Mouse (Mus musculus) midbrain, embryonic 16.5 days (tissue): ENCODE data around the gene Rapgef1. TPM values are rescaled to one million over a fixed set of nuclear protein-coding genes. Genes with fewer than 3 reads are reported as not detected.

Experiments
- ATAC-seq: fragments of 200-750 bp; cut with Nextera tagmentation; 2 replicates; pipeline ENCODE4 v1.8.0; 2017; ENCODE audit warnings: moderate TSS enrichment
- H3K27ac ChIP-seq: fragments of 300-500 bp; sonication (generic); 2 replicates; pipeline ENCODE4 v1.5.1; 2014; ENCODE audit warnings: mild to moderate bottlenecking, low read length, mixed read lengths
- H3K27me3 ChIP-seq: fragments of 300-500 bp; sonication (generic); 2 replicates; pipeline ENCODE4 v1.6.1; 2014; ENCODE audit warnings: low read depth, low read length, mixed read lengths; ENCODE audit not compliant: control insufficient read depth, insufficient read depth
- H3K36me3 ChIP-seq: fragments of 300-500 bp; sonication (generic); 2 replicates; pipeline ENCODE4 v1.6.1; 2014; ENCODE audit warnings: mild to moderate bottlenecking, low read length, moderate library complexity, mixed read lengths; ENCODE audit not compliant: control insufficient read depth, insufficient read depth
- H3K4me1 ChIP-seq: fragments of 300-500 bp; sonication (generic); 2 replicates; pipeline ENCODE4 v1.6.1; 2014; ENCODE audit warnings: mild to moderate bottlenecking, low read length, mixed read lengths; ENCODE audit not compliant: control insufficient read depth, insufficient read depth
- H3K4me2 ChIP-seq: fragments of 300-500 bp; sonication (generic); 2 replicates; pipeline ENCODE4 v1.6.1; 2014; ENCODE audit warnings: mild to moderate bottlenecking, low read length, mixed read lengths
- H3K4me3 ChIP-seq: fragments of 300-500 bp; sonication (generic); 2 replicates; pipeline ENCODE4 v1.5.1; 2014; ENCODE audit warnings: low read depth, mild to moderate bottlenecking, low read length, moderate library complexity, mixed read lengths
- H3K9ac ChIP-seq: fragments of 300-500 bp; sonication (generic); 2 replicates; pipeline ENCODE4 v1.6.1; 2014; ENCODE audit warnings: low read depth, low read length, mixed read lengths
- H3K9me3 ChIP-seq: fragments of 300-500 bp; sonication (generic); replicated peaks from 2 replicates; pipeline ENCODE4 v1.6.1; 2014; ENCODE audit warnings: mild to moderate bottlenecking, low read length, mixed read lengths; ENCODE audit not compliant: control insufficient read depth, poor library complexity, severe bottlenecking
- WGBS: fragments of 180-500 bp; shearing (Covaris S2); extraction: QIAGEN DNeasy Blood & Tissue Kit; methylation state at CpG from one replicate; pipeline ENCODE4 v1.1.7; 2014; 5-methylcytosine and 5-hydroxymethylcytosine counted together
- polyA plus RNA-seq: library from polyadenylated mRNA; unstranded; fragments of >200 nt; fragmentation: Nextera tagmentation; extraction: Ambion mirVana; gene quantifications from 2 replicates; pipeline ENCODE4 v1.2.1, GENCODE M21; 2015

Rapgef1 gene
- polyA plus RNA-seq, 1 experiment from 2014 or later: 18.1 TPM

DNA sequence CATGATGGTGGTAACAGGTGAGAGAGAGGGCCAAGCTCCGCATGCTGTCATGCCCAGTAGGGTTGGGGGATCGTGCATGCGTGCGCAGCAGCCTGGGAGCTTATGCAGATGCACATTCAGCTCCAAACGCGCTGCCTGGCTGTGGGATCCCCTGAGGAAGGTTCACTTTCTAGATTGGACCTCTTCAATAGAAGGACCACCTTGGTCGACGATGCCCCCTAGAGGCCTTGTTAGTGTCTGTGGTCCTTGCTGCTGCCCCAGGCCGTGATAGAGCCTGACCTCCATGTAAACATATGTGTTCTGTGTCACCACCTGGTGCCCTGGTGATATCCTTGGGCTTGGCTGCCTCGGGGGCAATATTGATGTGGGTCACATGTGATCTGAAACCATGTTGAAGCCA, 30.3 kb upstream of the Rapgef1 start:
- 20% methylated on average over 10 of the region's 10 CpGs for WGBS
- no peak overlapping the region for H3K9ac ChIP-seq
- H3K4me2 ChIP-seq: no peak overlapping the region
- no peaks in the 10 kb centered on the region for H3K36me3 ChIP-seq
- H3K27ac ChIP-seq: no peak overlapping the region
- H3K27me3 ChIP-seq: no peaks in the 10 kb centered on the region
- H3K4me3 ChIP-seq: no peak overlapping the region
- H3K4me1 ChIP-seq: peaks cover 8% of the 10 kb centered on the region
- no peak for ATAC-seq
- H3K9me3 ChIP-seq: no peaks in the 10 kb centered on the region

GRCm38 (mm10) chr2:29591626-29592025, 27.9 kb upstream of the Rapgef1 start:
- Histone ChIP-seq H3K9me3 (no peaks in the 10 kb centered on the region), H3K27ac (no peak overlapping the region), H3K4me3 (no peak overlapping the region), H3K9ac (no peak overlapping the region), H3K4me1 (peaks cover 3% of the 10 kb centered on the region), H3K4me2 (no peak overlapping the region), H3K36me3 (no peaks in the 10 kb centered on the region), H3K27me3 (no peaks in the 10 kb centered on the region)
- WGBS: 81% methylated on average over 6 of the region's 6 CpGs
- no peak for ATAC-seq

DNA sequence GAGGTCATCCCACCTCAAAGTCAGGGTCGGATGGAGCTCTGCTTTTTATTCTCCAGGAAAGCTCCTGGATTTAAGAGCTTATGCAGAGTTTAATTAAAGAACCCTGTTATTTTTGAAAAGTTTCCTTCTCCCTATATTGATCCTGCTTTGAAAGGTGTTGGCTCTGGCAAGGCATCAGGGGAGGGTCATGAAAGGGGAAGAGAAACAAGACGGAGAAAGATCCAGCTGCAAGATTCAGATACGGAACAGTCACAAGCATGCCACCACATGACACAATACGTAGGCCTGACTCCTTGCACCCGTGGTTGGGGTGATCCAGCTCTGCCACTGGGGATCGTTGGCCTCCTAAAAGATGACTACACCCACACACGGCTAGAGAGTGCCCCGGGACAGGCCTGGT, 27.0 kb upstream of the Rapgef1 start:
- no peaks in the 10 kb centered on the region for H3K27me3 ChIP-seq
- no peaks in the 10 kb centered on the region for H3K9me3 ChIP-seq
- WGBS: 47% methylated on average over 8 of the region's 8 CpGs
- H3K27ac ChIP-seq: no peak overlapping the region
- H3K4me2 ChIP-seq: no peak overlapping the region
- no peaks in the 10 kb centered on the region for H3K36me3 ChIP-seq
- no peak overlapping the region for H3K9ac ChIP-seq
- no peak for ATAC-seq
- H3K4me3 ChIP-seq: no peak overlapping the region
- H3K4me1 ChIP-seq: no peaks in the 10 kb centered on the region

- no peak overlapping the region for H3K27ac ChIP-seq
- no peak for ATAC-seq
- H3K4me1 ChIP-seq: peaks cover 3% of the 10 kb centered on the region; the same call in 1 of the 2 replicates
- no peaks in the 10 kb centered on the region for H3K36me3 ChIP-seq
- no peak overlapping the region for H3K4me2 ChIP-seq
- H3K27me3 ChIP-seq: no peaks in the 10 kb centered on the region
- H3K9ac ChIP-seq: no peak overlapping the region
- H3K9me3 ChIP-seq: no peaks in the 10 kb centered on the region
- WGBS: 0% methylated on average over 3 of the region's 3 CpGs
- H3K4me3 ChIP-seq: no peak overlapping the region
These were observed 15.6 kb upstream of the Rapgef1 start for GRCm38 (mm10) chr2:29603930-29604329.

DNA sequence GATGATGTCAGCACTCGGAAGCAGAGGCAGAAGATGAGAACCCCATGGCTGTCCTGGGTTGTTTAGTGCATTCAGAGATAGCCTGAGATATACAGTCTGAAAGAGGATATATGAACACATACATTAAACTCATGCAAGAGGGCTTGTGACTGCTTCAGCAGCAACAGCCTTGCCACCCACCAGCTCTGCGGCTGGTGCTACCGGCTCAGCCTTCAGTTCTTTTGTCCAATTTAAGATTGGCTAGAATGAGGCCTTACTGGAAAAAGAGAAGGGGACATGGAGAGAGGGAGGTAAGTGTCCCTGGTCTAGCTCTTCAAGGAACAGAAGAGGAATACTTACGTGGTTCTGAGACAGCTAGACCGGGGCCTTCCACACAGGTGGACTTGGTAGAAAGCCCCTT, 13.9 kb upstream of the Rapgef1 start:
- Histone ChIP-seq H3K9me3 (no peaks in the 10 kb centered on the region), H3K27ac (no peak overlapping the region), H3K27me3 (no peaks in the 10 kb centered on the region), H3K9ac (no peak overlapping the region), H3K36me3 (no peaks in the 10 kb centered on the region), H3K4me3 (no peak overlapping the region), H3K4me2 (no peak overlapping the region), H3K4me1 (peaks cover 3% of the 10 kb centered on the region; the same call in 1 of the 2 replicates)
- ATAC-seq: no peak
- WGBS: 93% methylated on average over 5 of the region's 5 CpGs

GRCm38 (mm10) chr2:29606460-29606859, 13.1 kb upstream of the Rapgef1 start:
- Histone ChIP-seq H3K4me3 (no peak overlapping the region), H3K9me3 (no peaks in the 10 kb centered on the region), H3K36me3 (no peaks in the 10 kb centered on the region), H3K4me1 (peaks cover 3% of the 10 kb centered on the region; the same call in 1 of the 2 replicates), H3K4me2 (no peak overlapping the region), H3K27ac (no peak overlapping the region), H3K9ac (no peak overlapping the region), H3K27me3 (no peaks in the 10 kb centered on the region)
- no peak for ATAC-seq
- WGBS: 51% methylated on average over 6 of the region's 6 CpGs

- Histone ChIP-seq H3K27me3 (no peaks in the 10 kb centered on the region), H3K4me3 (no peak overlapping the region), H3K4me2 (no peak overlapping the region), H3K36me3 (no peaks in the 10 kb centered on the region), H3K9me3 (no peaks in the 10 kb centered on the region), H3K4me1 (peaks cover 12% of the 10 kb centered on the region), H3K27ac (no peak overlapping the region), H3K9ac (no peak overlapping the region)
- no peak for ATAC-seq
- 96% methylated on average over 1 of the region's 1 CpGs for WGBS
These were observed 2.2 kb upstream of the Rapgef1 start for GRCm38 (mm10) chr2:29617341-29617740.

DNA sequence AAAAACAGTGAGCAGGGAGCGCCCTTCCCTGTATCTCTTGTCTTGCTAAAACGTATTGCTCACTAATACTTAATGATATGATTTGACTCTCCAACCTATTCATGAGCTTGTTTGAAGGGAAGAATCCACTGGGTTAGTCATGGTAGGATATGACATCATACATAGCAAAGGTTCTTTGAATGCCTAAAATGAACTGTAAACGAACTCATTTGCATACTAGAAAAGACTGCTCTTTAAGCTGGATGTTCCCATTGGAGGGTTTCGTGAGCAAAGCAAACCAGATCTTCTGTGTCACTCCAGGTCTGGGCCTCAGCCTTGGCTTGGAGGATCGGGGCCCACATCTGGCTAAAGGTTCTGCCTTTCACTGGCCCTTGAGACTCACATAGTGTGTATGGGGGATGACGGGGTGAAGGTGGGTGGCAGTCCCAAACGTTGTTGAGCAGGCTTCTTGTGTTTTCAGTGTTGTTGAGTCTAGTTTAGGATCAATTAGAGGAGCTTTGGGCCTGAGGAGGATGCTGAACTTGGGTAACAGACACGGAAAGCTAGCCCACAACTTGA, 515 bp upstream of the Rapgef1 start:
- peak overlapping the region; percentile 84; the same call in 1 of the 2 replicates for H3K4me3 ChIP-seq
- no peaks in the 10 kb centered on the region for H3K27me3 ChIP-seq
- H3K9me3 ChIP-seq: no peaks in the 10 kb centered on the region
- H3K9ac ChIP-seq: no peak overlapping the region
- ATAC-seq: peak; percentile 19
- peak overlapping the region; percentile 87 for H3K27ac ChIP-seq
- WGBS: 68% methylated on average over 8 of the region's 8 CpGs
- H3K4me1 ChIP-seq: peaks cover 14% of the 10 kb centered on the region
- no peaks in the 10 kb centered on the region for H3K36me3 ChIP-seq
- H3K4me2 ChIP-seq: no peak overlapping the region

DNA sequence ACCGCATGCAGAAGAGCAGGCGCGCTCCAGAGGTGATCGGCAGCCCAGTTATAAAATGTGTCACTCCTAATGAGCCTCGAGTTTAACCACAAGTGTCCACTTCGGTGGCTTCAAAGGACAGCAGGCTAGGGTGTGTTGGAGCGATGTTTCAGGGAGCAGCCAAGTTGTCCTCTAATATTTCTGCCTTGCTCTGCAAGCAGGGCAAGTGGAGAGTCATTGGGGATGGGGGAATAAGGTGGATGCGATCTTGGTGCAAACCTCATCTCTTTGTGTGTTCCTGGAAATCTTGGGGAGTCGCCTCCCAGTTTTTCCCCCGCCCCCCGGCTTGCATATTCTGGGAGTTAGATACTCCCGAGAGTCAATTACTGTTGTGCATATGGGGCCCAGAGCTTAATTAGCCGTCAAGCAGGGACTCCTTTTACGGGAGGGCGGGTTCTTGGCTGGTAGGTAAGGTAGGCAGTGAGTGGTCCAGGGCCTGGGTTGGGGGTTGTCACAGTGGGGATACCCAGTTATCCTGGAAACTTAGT, 844 bp downstream of the Rapgef1 start:
- no peak for ATAC-seq

More for the DNA sequence above, 844 bp downstream of the Rapgef1 start:
- no peaks in the 10 kb centered on the region for H3K36me3 ChIP-seq
- under 1% methylated on average over 15 of the region's 15 CpGs for WGBS
- no peaks in the 10 kb centered on the region for H3K9me3 ChIP-seq
- peak overlapping the region; percentile 87 for H3K27ac ChIP-seq
- H3K4me3 ChIP-seq: peak overlapping the region; percentile 84
- peak overlapping the region; percentile 76 for H3K4me2 ChIP-seq
- H3K4me1 ChIP-seq: peaks cover 14% of the 10 kb centered on the region
- no peaks in the 10 kb centered on the region for H3K27me3 ChIP-seq
- peak overlapping the region; percentile 93 for H3K9ac ChIP-seq
